10 mouse cellular contexts compared by ENCODE assay signal in genomic region chr17:24480201-24480826, GRCm38 (mm10). TPM values are rescaled to one million over a fixed set of nuclear protein-coding genes. Genes with fewer than 3 reads are reported as not detected.
A peak's percentile ranks its signal among the peaks of the same experiment; 100 is the strongest.
DNase-seq lines count a peak whose midpoint lies in the region; ATAC-seq and TF ChIP-seq lines count a peak whose summit lies in the region.
"Had no signal": no experiment of that assay in that cellular context is flagged by ENCODE, and none has a peak within 500 bp of the region (broad histone marks: within the 10 kb centered on the region; RNA-seq: fewer than 3 reads in every experiment).

No protein-coding gene starts in this region.

- H3K4me3 ChIP-seq in MEL (ENCODE audit: control insufficient read depth in 1 of 2, insufficient read depth in 1 of 2, low read depth in 2 of 2, low read length in 2 of 2), result peak overlapping the region; percentile 2 to 3; a peak in 2 of 4 replicates
- no peak overlapping the region for H3K4me3 ChIP-seq in embryonic facial prominence, embryonic 12.5 days

- WGBS in embryonic facial prominence, embryonic 12.5 days, result 61% methylated on average over 3 of the region's 3 CpGs

- TF ChIP-seq CTCF in MEL (IDR thresholded peaks at IDR 0.05 in 2 of 3, conservative IDR thresholded peaks at IDR 0.05 in 1 of 3; ENCODE audit: control insufficient read depth in 1 of 3, insufficient read depth in 1 of 3, low read depth in 2 of 3, low read length in 3 of 3, poor library complexity in 1 of 3, severe bottlenecking in 1 of 3), result peak; percentile 12 to 36 (median 24); a peak in 2 of 6 replicates

- H3K4me1 ChIP-seq in MEL (ENCODE audit: control insufficient read depth in 1 of 2, insufficient read depth in 2 of 2, low read length in 2 of 2), result peaks cover 0 to 13% of the 10 kb centered on the region in 2 experiments; a peak in 3 of 4 replicates
- H3K4me1 ChIP-seq in embryonic facial prominence, embryonic 12.5 days, result peaks cover 19% of the 10 kb centered on the region

- peak; percentile 45 to 56 for DNase-seq in kidney, postnatal 4 days
- no peak for DNase-seq in kidney, adult 18-20 months
- DNase-seq in MEL (ENCODE audit: low read depth, low spot score), result peak; percentile 72
- no peak for DNase-seq in left cerebral cortex, adult 11 months (ENCODE audit: low spot score)
- no peak for DNase-seq in left cerebral cortex, postnatal 14 days (ENCODE audit: low spot score in 2 of 2)
- DNase-seq: adrenal gland, postnatal 14 days had no signal

- TF ChIP-seq POLR2A in MEL (IDR thresholded peaks at IDR 0.05; ENCODE audit: control insufficient read depth in 1 of 2, insufficient read depth in 1 of 2, low read depth in 1 of 2, low read length in 2 of 2, poor library complexity in 1 of 2), result no peak

- intact Hi-C loops in left cerebral cortex, postnatal 14 days (cut with DNase I), result no loop called here

- no peak for TF ChIP-seq EP300 in MEL (IDR thresholded peaks at IDR 0.05; ENCODE audit: low read depth in 1 of 2, low read length in 2 of 2)

- H3K27ac ChIP-seq in MEL (ENCODE audit: control insufficient read depth, low read depth, low read length), result peak overlapping the region; percentile 31
- no peak overlapping the region for H3K27ac ChIP-seq in embryonic facial prominence, embryonic 12.5 days
- H3K27ac ChIP-seq: forebrain, embryonic 12.5 days had no signal

- no peaks in the 10 kb centered on the region for H3K9me3 ChIP-seq in MEL (replicated peaks; ENCODE audit: insufficient read depth, low read length)
- no peaks in the 10 kb centered on the region for H3K9me3 ChIP-seq in embryonic facial prominence, embryonic 12.5 days
- H3K9me3 ChIP-seq: forebrain, embryonic 12.5 days had no signal

- no peaks in the 10 kb centered on the region for H3K27me3 ChIP-seq in MEL (ENCODE audit: control insufficient read depth in 1 of 2, insufficient read depth in 2 of 2, low read length in 2 of 2)
- H3K27me3 ChIP-seq in embryonic facial prominence, embryonic 12.5 days, result no peaks in the 10 kb centered on the region
- H3K27me3 ChIP-seq: forebrain, embryonic 12.5 days had no signal

- H3K79me2 ChIP-seq in MEL (ENCODE audit: control insufficient read depth, insufficient read depth, low read length, poor library complexity), result peaks cover 7% of the 10 kb centered on the region

- no peak for ATAC-seq in embryonic facial prominence, embryonic 12.5 days (ENCODE audit: insufficient number of reproducible peaks, insufficient read depth, low FRiP score, low TSS enrichment)
- ATAC-seq in megakaryocyte progenitor cell, adult 5-6 weeks (replicated peaks; ENCODE audit: poor library complexity), result 0 out of 2 replicates have a peak, but pooled peaks have one; percentile 18

- no peak for TF ChIP-seq RAD21 in MEL (IDR thresholded peaks at IDR 0.05; ENCODE audit: low read depth, low read length)

- peak overlapping the region; percentile 18; the same call in 1 of the 2 replicates for H3K4me2 ChIP-seq in embryonic facial prominence, embryonic 12.5 days (replicated peaks)

- peak overlapping the region; percentile 53 for H3K9ac ChIP-seq in MEL (ENCODE audit: control insufficient read depth, low read depth, low read length, poor library complexity, severe bottlenecking)
- peak overlapping the region; percentile 25; the same call in 1 of the 2 replicates for H3K9ac ChIP-seq in embryonic facial prominence, embryonic 12.5 days
- H3K9ac ChIP-seq: forebrain, embryonic 12.5 days had no signal

- peaks cover 0 to 8% of the 10 kb centered on the region in 2 experiments; a peak in 2 of 4 replicates for H3K36me3 ChIP-seq in MEL (ENCODE audit: control insufficient read depth in 1 of 2, insufficient read depth in 2 of 2, low read length in 2 of 2)
- peaks cover 20% of the 10 kb centered on the region for H3K36me3 ChIP-seq in embryonic facial prominence, embryonic 12.5 days

TF ChIP-seq in MEL, 35 proteins besides CTCF, POLR2A, EP300 and RAD21:
- TF ChIP-seq MYB (IDR thresholded peaks at IDR 0.05; ENCODE audit: low read depth, low read length) (no peak), MAZ (IDR thresholded peaks at IDR 0.05; ENCODE audit: low read depth, low read length) (peak; percentile 61; the same call in 1 of the 2 replicates), MAX (IDR thresholded peaks at IDR 0.05; ENCODE audit: low read length) (no peak), ZKSCAN1 (IDR thresholded peaks at IDR 0.05; ENCODE audit: low read depth, low read length) (no peak), ZC3H11A (IDR thresholded peaks at IDR 0.05; ENCODE audit: low read depth, low read length) (no peak), ZNF384 (IDR thresholded peaks at IDR 0.05; ENCODE audit: low read depth, low read length) (no peak), UBTF (IDR thresholded peaks at IDR 0.05; ENCODE audit: borderline replicate concordance, insufficient read depth, low read depth, low read length) (no peak), TBP (IDR thresholded peaks at IDR 0.05; ENCODE audit: low read depth, low read length) (no peak), MEF2A (IDR thresholded peaks at IDR 0.05; ENCODE audit: extremely low read depth, insufficient replicate concordance, low read depth, low read length, poor library complexity, severe bottlenecking) (no peak), MXI1 (IDR thresholded peaks at IDR 0.05; ENCODE audit: low read depth, low read length) (0 out of 2 replicates have a peak, but pooled peaks have one; percentile 22), SIN3A (IDR thresholded peaks at IDR 0.05; ENCODE audit: low read length) (no peak), KAT2A (conservative IDR thresholded peaks at IDR 0.05; ENCODE audit: low read depth, low read length) (no peak)

RNA-seq across cellular contexts. Expression of gene Mlst8, which starts 1.4 kb away (rescaled TPM):
- total RNA-seq in MEL (2012; rRNA removed), result 28.5 and 35.4 TPM in 2 replicates
- polyA plus RNA-seq in MEL (2012; ENCODE audit: insufficient read depth in 1 of 2, insufficient read length in 2 of 2, low read depth in 1 of 2, low replicate concordance in 2 of 2, missing spikeins in 1 of 2), result 10 to 100 TPM in 1 of 2 experiments, not detected in 1; 57.3 TPM
- 32.8 and 35.0 TPM in 2 replicates for polyA plus RNA-seq in embryonic facial prominence, embryonic 12.5 days (2016; fragmentation: Nextera tagmentation; extraction: Ambion mirVana)
- 9.2 TPM in 2 replicates for total RNA-seq in megakaryocyte progenitor cell, adult 5-6 weeks (2015)
- total RNA-seq in megakaryocyte progenitor cell, adult 5-6 weeks (2017), result 14.9 and 28.9 TPM in 2 replicates
- total RNA-seq in left cerebral cortex, postnatal 14 days (2021), result 10 to 100 TPM; 32.3 to 36.9 TPM

RNA-seq across cellular contexts. Expression of gene Bricd5, which starts 6.6 kb away (rescaled TPM):
- 1.1 and 2.0 TPM in 2 replicates for total RNA-seq in MEL (2012; rRNA removed)
- under 1 TPM in 1 of 2 experiments, not detected in 1; 0.82 TPM for polyA plus RNA-seq in MEL (2012; ENCODE audit: insufficient read depth in 1 of 2, insufficient read length in 2 of 2, low read depth in 1 of 2, low replicate concordance in 2 of 2, missing spikeins in 1 of 2)
- polyA plus RNA-seq in embryonic facial prominence, embryonic 12.5 days (2016; fragmentation: Nextera tagmentation; extraction: Ambion mirVana), result 1.7 TPM in 1 of 2 replicates, not detected in the other
- total RNA-seq in megakaryocyte progenitor cell, adult 5-6 weeks (2015), result 0.35 and 0.81 TPM in 2 replicates
- total RNA-seq in megakaryocyte progenitor cell, adult 5-6 weeks (2017), result not detected in 2 replicates
- 1 to 10 TPM; 1.7 to 1.8 TPM for total RNA-seq in left cerebral cortex, postnatal 14 days (2021)
- total RNA-seq: adrenal gland, postnatal 14 days had no signal
- polyA plus RNA-seq: forebrain, embryonic 12.5 days had no signal

RNA-seq across cellular contexts. Expression of gene Caskin1, which starts 8.1 kb away (rescaled TPM):
- total RNA-seq in MEL (2012; rRNA removed), result 0.04 and 0.07 TPM in 2 replicates
- under 1 TPM in 1 of 2 experiments, not detected in 1; 0.38 TPM for polyA plus RNA-seq in MEL (2012; ENCODE audit: insufficient read depth in 1 of 2, insufficient read length in 2 of 2, low read depth in 1 of 2, low replicate concordance in 2 of 2, missing spikeins in 1 of 2)
- 7.3 and 7.5 TPM in 2 replicates for polyA plus RNA-seq in embryonic facial prominence, embryonic 12.5 days (2016; fragmentation: Nextera tagmentation; extraction: Ambion mirVana)
- not detected in 2 replicates for total RNA-seq in megakaryocyte progenitor cell, adult 5-6 weeks (2015)
- not detected in 2 replicates for total RNA-seq in megakaryocyte progenitor cell, adult 5-6 weeks (2017)
- total RNA-seq in left cerebral cortex, postnatal 14 days (2021), result 100 to 1,000 TPM; 134 to 145 TPM
- total RNA-seq: hematopoietic stem cell, adult 5-6 weeks had no signal

RNA-seq across cellular contexts. Expression of gene Pgp, which starts 10.1 kb away (rescaled TPM):
- total RNA-seq in MEL (2012; rRNA removed), result 16.6 and 19.3 TPM in 2 replicates
- 10 to 100 TPM in 1 of 2 experiments, not detected in 1; 55.0 TPM for polyA plus RNA-seq in MEL (2012; ENCODE audit: insufficient read depth in 1 of 2, insufficient read length in 2 of 2, low read depth in 1 of 2, low replicate concordance in 2 of 2, missing spikeins in 1 of 2)
- 52.3 and 54.9 TPM in 2 replicates for polyA plus RNA-seq in embryonic facial prominence, embryonic 12.5 days (2016; fragmentation: Nextera tagmentation; extraction: Ambion mirVana)
- total RNA-seq in megakaryocyte progenitor cell, adult 5-6 weeks (2015), result 25.4 and 26.4 TPM in 2 replicates
- total RNA-seq in megakaryocyte progenitor cell, adult 5-6 weeks (2017), result 16.6 and 21.5 TPM in 2 replicates
- total RNA-seq in left cerebral cortex, postnatal 14 days (2021), result 10 to 100 TPM; 70.6 to 74.9 TPM

RNA-seq across cellular contexts. Expression of gene E4f1, which starts 10.2 kb away (rescaled TPM):
- 24.3 and 26.0 TPM in 2 replicates for total RNA-seq in MEL (2012; rRNA removed)
- polyA plus RNA-seq in MEL (2012; ENCODE audit: insufficient read depth in 1 of 2, insufficient read length in 2 of 2, low read depth in 1 of 2, low replicate concordance in 2 of 2, missing spikeins in 1 of 2), result 10 to 100 TPM in 1 of 2 experiments, not detected in 1; 37.1 TPM
- polyA plus RNA-seq in embryonic facial prominence, embryonic 12.5 days (2016; fragmentation: Nextera tagmentation; extraction: Ambion mirVana), result 38.4 and 43.2 TPM in 2 replicates
- total RNA-seq in megakaryocyte progenitor cell, adult 5-6 weeks (2015), result 23.3 and 27.5 TPM in 2 replicates
- 13.6 and 18.7 TPM in 2 replicates for total RNA-seq in megakaryocyte progenitor cell, adult 5-6 weeks (2017)
- total RNA-seq in left cerebral cortex, postnatal 14 days (2021), result 10 to 100 TPM; 31.2 to 33.1 TPM

Comparison
In these comparisons a context has a peak if more than half of its experiments do, and no peak if none do; other contexts are left out.
1. DNase-seq: peak in kidney, postnatal 4 days (2 of 2) and MEL (single experiment); none in kidney, adult 18-20 months (single experiment), left cerebral cortex, adult 11 months (single experiment) and left cerebral cortex, postnatal 14 days (0 of 2).
2. RNA of gene Caskin1, which starts 8.1 kb away (total RNA-seq): 134 to 145 TPM in left cerebral cortex, postnatal 14 days; 0.04 to 0.07 TPM in MEL and not detected in megakaryocyte progenitor cell, adult 5-6 weeks; every median in the first group is over 100 times any median in the second.